Mouse (Mus musculus) regulatory T cell (primary cell): ENCODE measurements around the gene Selenoo.

Experiments
- in situ Hi-C: fragments of 300-600 bp; cut with MboI, MseI; formaldehyde crosslinking; loops from one replicate; pipeline ENCODE4 v1.15.1; 2025; ENCODE audit warnings: high pct_unique_total_duplicates

Selenoo gene

DNA sequence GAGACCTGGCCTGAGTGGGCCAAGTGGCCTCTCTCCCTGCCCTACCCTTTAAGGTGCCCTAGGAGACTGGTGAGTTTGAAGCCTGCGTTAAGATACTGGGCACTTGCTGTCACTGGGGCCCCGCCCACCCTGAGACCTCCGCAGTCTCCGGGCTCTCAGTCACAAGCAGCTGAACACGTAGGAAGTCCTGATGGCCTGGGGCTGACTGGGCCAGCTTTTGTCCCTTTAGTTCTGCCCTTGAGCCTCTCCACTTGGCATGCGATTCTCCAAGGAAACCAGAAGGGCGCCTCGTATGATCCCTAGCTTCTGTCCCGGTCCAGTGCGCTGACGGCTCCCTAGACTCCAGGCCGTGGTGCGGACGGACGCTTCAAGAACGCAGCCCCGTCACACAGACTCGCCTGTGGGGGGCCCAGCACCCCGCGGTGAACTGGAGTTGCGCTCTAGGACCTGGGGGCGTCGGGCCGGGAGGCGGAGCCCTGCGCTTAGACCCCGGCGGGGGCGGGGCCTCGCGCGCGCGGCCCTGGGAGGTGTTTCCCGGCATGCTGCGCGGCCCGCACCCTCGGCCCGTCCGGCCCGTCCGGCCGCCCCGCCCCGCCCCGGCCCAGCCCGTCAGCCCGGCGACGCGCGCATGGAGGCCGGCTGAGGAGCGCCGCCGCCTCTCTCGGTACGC, 13.3 kb upstream of the Selenoo start:
- in situ Hi-C loops: no loop called here

DNA sequence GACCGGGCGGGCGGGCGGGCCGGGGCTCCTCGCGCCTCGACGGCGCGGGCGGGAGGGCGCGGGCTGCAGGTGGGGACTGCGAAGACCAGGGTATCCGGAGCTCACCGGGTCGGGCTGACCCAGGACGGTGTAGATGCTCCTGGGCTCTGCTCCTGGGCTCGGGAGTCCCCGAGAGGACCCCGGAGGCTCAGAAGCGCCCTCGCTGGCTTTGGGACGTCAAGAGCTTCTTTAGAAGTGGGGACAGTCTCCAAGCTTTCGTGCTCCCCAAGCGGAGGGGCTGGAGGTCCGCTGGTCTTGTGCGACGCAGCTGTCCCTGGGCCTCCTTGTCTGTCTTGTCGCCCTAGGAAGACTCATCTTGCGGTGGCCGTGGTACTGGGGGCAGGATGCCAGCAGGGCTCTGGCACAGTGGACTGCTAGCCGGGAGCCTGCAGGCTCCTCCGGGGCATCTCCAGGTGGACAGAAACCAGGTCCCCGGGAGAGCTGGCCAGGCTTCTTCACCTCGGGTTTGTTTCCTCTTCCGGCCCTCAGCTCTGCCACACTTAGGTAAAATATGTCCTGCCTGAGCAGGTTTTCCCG, 12.6 kb upstream of the Selenoo start:
- in situ Hi-C loops: no loop called here

DNA sequence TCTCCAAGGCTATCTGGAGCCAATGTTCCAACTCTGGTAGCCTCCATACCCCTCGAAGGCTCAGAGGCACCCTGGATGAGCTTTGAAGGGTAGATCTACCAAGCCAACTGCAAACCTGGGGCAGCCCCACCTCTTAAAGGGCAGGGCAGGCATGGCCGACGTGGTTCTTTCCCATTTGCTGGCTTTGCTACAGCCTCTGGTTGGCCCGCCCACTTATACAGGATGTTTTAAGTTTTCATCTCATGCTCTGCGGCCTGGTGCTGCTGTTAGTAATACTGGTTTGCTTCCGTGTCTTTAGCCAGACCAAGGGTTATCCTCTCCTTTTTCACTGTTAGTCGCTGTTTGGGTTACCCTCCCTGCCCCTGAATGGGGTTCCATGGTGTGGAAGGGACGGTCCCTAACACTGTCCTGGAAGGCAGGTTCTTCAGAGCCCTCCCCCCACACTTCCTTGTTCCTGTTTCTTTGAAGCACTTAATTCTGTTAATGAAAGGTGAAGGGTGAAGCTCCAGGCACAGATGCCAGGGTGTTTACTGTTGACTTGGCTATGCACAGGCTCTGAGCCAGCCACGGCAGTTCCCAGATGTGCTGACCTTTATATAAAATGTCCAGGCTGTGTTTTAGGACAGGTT, 10.6 kb upstream of the Selenoo start:
- in situ Hi-C loops: no loop called here

DNA sequence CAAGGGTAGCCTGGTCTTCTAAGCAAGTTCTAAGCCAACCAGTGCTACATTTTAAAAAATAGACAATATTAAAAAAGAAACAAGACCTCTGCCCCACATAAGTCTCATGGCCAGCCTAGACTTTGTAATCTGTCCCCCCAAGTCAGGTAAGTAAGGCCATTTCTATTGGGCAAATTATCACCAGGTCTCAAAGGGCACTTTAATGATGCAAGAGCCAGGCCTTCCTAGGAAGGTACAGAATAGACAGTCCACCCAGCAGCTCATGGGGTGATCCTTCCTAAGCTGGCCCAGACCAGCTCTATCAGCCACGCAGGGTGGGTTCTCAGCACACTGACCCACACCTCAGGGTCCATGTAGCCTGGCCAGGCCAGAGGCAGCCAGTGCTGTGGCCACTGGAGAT, 5.0 kb upstream of the Selenoo start:
- in situ Hi-C loops: loop anchor here (10.0 kb wide), 1 partner anchor 259 kb away; no protein-coding TSS in a partner anchor

DNA sequence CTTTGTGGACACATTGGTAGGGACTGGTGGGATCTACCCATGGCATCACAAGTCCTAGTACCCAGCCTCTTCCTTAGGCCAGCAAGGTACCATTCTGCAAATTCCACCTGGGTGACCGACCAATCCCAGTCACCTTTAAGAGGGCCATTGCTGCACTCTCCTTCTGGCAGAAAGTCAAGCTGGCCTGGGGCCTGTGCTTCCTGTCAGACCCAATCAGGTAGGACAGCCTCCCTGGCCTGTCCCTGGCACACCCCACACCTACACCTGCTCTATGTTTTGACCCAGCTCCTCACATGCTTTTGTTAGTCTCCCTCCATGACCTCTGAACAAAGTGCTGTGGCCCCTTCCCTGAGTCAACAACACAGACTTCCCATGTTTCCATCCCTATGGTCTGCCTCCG, 4.1 kb upstream of the Selenoo start:
- in situ Hi-C loops: loop anchor here (10.0 kb wide), 1 partner anchor 260 kb away; no protein-coding TSS in a partner anchor

DNA sequence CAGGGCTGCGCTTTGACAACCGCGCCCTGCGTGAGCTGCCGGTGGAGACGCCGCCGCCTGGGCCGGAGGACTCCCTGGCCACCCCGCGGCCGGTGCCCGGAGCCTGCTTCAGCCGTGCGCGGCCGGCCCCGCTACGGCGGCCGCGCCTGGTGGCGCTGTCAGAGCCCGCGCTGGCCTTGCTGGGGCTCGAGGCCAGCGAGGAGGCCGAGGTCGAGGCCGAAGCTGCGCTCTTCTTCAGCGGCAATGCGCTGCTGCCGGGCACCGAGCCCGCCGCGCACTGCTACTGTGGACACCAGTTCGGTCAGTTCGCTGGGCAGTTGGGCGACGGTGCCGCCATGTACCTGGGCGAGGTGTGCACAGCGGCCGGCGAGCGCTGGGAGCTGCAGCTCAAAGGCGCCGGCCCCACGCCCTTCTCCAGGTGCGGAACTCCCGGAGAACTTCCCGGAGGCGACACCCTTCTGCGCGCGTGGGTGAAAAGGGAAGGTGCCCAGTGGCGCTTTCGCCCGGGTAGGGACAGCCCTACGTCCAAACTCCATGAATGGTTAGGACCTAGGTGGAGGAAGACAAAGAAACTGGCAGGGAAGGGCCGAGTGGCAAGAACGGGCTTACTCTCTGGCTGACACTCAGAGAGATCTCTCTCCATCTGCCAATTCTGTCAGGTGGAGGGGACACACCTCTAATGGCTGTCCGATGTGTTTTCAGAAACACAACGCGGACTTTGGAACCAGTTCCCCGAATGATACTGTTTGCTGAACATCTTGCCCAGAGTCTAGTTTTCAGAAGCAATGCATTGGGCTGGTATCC, 566 bp downstream of the Selenoo start:
- in situ Hi-C loops: loop anchor here (10.0 kb wide), 1 partner anchor 265 kb away; no protein-coding TSS in a partner anchor

DNA sequence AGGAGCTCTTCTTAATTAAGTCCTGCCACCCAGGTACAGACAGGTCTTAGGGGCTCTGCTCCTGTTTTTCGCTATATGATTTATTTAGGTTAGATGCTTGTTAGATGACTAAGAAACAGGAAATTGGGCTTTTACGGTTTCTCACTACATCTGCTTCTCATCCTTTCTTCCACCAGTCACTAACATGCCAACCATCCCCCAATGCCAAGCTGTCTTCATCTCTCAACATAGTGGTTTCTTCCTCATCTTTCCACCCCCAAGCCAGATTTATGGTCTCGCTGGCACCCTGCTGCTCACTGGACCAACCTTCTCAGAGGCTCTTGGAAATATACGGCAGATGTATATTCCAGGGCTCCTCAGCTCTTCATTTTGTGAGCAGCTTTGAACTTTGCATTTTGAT, 1.8 kb downstream of the Selenoo start:
- in situ Hi-C loops: no loop called here

DNA sequence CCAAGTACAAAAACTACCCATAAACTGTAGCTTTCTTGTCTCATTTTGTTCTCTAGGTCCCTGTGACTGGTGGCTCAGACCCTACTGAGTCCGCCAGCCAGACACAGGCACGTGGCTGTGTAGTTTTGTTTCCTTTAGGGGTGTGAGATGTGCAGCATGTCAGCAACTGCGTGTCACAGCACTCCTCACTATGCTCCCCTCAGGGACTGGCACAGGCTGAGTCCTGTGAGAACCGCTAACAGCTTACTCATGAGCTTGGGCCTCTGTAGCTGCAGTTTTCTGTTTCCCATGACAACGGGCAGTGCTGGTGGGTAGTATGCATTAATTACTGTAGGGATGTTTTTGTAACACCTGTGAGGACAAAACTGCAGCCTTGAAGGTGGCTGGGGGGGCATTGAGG, 3.3 kb downstream of the Selenoo start:
- in situ Hi-C loops: no loop called here

DNA sequence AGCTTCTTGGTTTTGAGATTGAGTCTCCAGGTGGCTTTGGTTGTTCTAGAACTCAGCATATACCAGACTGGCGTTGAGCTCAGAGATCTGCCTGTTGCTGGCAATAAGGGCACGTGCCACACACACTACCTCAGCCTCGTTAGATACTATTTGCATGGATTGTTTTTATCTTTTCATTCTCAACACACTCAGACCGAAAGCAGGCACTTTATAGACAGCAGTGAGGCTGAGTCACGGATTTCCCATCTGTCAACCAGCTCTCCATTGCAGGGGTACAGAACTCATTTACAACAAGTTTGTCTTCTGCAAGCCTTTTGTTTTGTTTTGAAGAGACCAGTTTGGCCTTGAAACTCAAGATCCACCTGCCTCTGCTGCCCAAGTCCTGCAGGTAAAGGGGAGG, 8.6 kb downstream of the Selenoo start:
- in situ Hi-C loops: no loop called here

DNA sequence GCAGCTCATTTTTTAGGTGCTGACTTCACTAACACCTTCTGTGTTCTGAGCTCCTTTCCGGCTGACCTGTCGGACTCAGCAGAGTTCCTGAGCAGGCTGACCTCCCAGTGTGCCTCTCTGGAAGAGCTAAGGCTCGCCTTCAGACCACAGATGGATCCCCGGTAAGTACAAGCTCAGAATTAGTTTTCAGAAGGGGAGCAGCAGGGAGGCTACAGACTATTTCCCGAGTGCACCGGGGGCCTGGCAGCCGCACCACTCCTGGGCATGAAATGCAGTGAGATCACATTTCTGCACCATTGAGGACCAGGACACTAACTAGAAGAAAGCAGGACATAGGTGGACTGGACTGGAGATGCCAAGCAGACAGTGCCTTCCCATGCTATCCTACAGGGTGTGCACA, 9.7 kb downstream of the Selenoo start:
- in situ Hi-C loops: no loop called here

DNA sequence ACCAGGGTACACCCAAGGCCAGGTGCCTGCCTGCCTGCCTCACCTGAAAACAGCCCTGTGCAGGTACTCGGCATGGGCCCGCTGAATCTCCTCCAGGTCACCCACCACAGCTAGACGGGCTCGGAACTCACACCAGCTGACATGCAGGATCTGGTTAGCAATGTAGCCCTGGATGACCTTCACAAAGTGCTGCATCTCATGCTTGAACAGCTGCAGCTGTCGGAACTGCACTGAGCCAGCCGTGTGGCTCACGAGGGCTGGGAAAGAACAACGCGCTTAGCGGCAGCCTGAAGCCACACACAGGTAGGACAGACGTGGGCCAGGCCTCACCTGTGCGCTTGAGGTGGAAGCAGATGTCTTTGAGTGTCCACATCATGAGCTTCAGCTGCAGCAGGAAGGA, 11.9 kb downstream of the Selenoo start:
- in situ Hi-C loops: no loop called here

DNA sequence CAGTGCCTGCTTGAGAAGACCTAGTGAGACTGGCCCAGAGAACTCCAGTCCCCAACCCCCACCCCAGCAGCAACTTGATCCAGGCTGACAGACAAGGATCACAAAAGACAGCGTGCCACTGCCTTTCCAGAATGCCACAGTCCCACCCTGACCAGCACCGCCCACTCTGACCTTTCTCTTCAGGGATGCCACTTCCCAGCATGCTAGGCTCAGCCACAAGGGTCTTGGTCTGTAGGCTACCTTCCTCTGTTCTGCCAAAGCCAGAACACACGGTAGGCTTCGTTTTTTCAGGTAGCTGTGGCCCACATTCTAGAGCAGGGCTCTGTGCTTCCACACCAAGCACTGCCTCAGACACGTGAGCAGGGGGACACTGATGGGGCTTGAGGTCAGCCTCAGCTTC, 13.8 kb downstream of the Selenoo start:
- in situ Hi-C loops: no loop called here

DNA sequence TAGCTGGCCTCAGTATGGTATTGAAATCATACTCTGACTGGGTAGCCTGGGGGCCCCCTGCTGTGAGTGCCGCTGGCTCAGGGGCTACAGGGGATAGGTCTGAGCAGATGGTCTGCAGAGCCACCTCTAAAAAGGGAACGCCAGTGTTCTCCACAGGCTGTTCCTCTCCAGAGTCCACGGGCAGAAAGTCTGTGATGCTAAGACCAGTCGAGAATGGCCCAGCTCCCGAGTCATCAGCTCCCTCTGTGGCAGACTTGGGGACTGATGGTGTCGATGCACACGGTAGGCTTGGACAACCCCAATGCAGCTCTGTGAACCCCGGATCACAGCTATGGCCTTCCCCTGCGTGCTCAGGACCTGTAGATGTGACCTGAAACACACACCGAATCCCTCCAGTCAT, 15.0 kb downstream of the Selenoo start:
- in situ Hi-C loops: no loop called here

DNA sequence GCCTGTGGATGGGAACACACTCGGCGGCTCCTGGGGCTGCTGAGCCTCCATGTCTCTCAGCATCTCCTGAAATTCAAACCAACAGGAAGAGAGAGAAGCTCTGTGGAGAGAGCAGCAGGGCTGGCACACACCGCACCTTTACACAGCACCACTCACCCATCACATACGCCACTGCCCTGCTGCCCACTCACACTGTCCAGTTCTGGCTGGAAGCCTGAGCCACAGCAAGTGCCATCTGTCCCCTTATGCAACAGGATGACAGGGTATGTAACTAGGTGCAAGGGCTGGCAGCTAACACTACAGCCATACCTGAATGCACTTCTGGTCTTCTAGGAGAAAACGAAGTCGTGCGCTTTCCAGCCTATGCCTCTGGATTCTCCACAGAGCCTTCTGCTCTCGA, 15.5 kb downstream of the Selenoo start:
- in situ Hi-C loops: no loop called here

DNA sequence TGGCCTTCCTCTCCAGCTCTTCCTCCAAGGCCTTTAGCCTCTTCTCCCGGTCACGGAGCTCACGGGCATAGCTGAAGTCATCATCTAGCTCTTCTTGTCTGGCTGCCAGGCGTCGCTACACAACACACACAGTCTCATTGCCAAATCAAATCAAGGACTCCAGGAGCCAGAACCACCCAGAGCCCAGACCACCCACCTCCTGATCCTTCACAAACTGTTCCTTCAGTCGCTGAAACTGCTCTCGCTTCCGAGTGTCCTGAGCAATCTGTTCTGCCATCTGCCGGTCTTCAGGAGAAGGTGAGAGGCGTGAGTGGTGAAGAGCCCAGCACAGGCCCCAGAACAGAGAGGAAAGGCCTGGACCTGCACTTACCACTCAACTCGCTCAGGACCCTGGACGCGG, 17.2 kb downstream of the Selenoo start:
- in situ Hi-C loops: no loop called here

DNA sequence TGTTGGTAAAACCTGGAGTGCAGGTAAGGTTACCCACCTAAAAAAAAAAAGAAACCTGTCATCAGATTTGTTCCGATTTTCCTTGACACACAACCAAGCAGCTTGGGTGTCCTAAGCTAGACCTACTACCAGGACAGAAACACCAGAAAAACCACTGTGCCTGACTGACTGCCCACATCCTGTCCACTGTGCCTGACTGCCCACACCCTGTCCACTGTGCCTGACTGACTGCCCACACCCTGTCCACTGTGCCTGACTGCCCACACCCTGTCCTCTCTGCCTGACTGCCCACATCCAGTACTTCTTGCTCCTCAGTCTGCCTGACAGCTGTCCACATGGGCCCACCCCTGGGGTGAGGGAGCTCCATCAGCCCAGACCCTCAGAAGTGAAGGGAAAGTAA, 18.1 kb downstream of the Selenoo start:
- in situ Hi-C loops: no loop called here

DNA sequence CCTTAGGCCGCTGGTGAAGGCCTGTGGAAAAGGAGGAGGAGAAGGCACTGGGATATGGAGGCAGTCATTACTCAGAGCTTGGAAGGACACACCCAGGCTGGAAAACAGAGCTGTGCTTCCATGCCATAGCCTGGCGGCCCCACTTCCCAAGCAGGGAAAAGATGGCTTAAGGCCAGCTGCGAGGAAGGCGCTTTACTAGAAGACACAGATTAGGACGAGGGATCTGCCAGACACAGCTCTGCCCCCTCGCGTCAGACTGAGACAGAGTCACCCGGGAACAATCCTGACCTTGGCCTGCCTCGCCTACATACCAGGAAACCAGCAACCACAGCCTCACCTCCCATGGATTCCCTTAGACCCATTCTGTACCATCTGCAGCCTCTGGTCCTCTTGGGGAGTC, 21.3 kb downstream of the Selenoo start:
- in situ Hi-C loops: no loop called here

DNA sequence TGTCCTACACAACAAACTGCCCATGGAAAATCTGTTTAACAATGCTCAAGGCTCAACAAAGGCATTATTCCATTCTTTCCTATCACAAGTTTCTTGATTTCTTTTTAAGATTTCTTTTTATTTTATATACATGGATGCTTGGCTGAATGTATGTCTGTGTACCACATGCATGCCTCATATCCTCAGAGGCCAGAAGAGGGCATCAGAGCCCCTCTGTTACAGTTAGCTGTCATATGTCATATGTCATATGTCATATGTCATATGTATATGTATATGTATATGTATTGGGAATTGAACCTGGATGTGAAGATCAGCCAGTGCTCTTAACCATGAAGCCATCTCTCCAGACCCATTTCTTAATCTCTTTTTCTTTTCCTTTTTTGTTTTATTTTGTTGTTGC, 29.1 kb downstream of the Selenoo start:
- in situ Hi-C loops: no loop called here

DNA sequence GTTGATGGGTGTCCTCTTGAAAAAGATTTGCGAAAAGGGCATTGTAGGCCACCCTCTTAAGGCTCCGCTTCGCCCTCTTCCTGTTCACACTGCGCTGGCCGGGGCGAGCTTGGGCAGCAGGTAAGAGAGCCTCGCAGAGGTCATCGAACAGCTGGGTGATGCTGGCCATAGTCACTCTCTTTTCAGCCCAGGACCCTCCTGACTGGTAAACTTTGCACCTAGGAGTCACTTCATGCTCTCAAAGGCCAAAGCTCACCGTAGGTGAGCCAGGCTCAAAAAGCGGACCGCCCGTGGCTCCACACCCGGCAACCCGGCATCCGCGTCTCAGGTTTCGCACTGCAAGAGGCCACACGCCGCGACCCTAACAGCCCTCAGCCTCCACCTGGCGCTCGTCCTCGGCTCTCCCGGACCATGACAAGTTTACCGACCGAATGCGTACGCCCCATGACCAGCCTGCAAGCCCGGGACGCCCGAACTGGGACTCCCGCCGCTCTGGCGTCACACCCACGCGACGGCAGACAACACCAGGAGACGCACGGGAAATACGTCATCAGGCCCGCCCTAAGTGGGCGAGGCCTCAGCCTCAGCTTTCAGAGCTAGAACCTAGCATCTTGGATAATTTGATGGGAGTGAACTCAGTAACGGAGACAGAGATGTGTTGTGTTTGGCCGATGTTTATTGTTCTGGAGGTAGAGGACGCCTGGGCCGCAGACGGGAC, 33.9 kb downstream of the Selenoo start, which contains the start of gene Tubgcp6:
Gene Tubgcp6 (minus strand): TSS at position 464 of the 718 bp plus-strand sequence.
- in situ Hi-C loops: no loop called here

DNA sequence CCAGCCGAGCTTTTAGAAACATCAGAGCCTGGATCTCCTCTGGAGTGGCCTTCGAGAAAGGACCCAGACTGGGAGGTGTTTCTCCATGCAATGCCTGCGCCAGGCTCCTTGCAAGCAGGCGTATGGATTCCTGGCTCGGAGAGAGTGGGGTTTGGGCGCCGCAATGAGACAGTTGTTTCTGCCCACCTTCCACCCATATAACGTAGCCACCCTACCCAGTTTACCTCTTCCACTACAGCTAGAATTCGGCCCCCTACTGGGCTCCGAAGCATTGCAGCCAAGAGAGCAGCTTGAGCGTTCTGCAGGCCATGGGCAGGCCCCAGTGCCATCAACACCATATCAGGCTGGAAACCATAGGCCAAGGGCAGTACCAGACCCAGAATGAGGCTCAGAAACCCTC, 34.7 kb downstream of the Selenoo start:
- in situ Hi-C loops: no loop called here

DNA sequence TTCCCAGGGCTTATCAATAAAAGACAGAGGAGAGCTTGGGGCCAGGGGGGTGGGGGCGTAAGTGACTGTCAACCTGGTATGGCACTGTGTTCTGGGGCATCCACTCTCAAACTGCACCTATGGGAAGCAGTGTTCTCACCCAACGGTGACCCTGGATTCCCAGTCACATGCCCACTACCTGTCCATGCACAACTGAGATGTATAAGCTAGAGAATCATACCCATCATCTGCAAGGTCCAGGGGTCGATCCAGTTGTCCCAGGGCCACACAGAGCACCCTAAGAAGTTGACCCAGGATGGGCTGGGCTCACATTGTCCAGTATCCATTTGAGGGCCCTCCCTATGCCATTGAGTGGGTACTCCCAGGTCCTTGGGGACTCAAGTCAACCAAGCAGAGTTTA, 35.4 kb downstream of the Selenoo start:
- in situ Hi-C loops: no loop called here

DNA sequence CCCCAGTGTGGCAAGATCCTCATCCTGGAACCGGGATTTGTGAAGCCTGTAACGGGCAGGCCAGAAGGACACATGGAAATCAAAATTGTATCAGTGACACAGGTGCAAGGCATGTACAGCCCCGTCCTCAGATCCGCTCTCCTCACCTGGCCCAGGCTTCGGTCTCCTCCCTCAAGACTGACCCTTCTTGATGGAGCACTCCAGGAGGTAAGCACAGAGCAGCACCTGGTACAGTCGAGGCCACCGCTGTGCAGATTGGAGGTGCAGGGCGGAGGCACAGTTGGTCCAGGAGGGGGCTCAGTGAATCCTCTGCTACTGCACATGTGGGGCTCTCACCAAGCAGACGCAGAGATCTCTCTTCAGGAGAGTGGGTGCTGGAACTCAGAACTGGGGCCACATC, 36.5 kb downstream of the Selenoo start:
- in situ Hi-C loops: loop anchor here (5.0 kb wide), 1 partner anchor 67 kb away; no protein-coding TSS in a partner anchor
